Mouse (Mus musculus) erythroblast, embryonic 14.5 days (primary cell): ENCODE measurements around the gene Zdhhc18.

Experiments
- GATA1 ChIP-seq: IDR thresholded peaks from 2 replicates; pipeline ENCODE4 v1.6.1; 2012; ENCODE audit warnings: low read length, inconsistent platforms, mixed read lengths
- TAL1 ChIP-seq: IDR thresholded peaks from 3 replicates; pipeline ENCODE4 v1.6.1; 2012; ENCODE audit warnings: low read length, inconsistent platforms, mixed read lengths

- TF ChIP-seq TAL1 (no peak), GATA1 (no peak)
These were observed 42.7 kb downstream of the Zdhhc18 start for GRCm38 (mm10) chr4:133607284-133607683.
